Mouse (Mus musculus) intestine, postnatal 0 days (tissue): Measurements from ENCODE around the gene Lmnb2. TPM values are rescaled to one million over a fixed set of nuclear protein-coding genes. Genes with fewer than 3 reads are reported as not detected.

ENCODE experiments used
- ATAC-seq: fragments of 200-750 bp; cut with Nextera tagmentation; 2 replicates; pipeline ENCODE4 v1.8.0; 2017; ENCODE audit warnings: mild to moderate bottlenecking, moderate TSS enrichment, moderate library complexity
- H3K27ac ChIP-seq: fragments of 300-500 bp; sonication (generic); 2 replicates; pipeline ENCODE4 v1.5.1; 2014; ENCODE audit warnings: mild to moderate bottlenecking, low read depth, low read length, moderate library complexity
- H3K27me3 ChIP-seq: fragments of 300-500 bp; sonication (generic); replicated peaks from 2 replicates; pipeline ENCODE4 v1.6.1; 2014; ENCODE audit warnings: low read length, mixed read lengths; ENCODE audit not compliant: control insufficient read depth, insufficient read depth
- H3K36me3 ChIP-seq: fragments of 300-500 bp; sonication (generic); 2 replicates; pipeline ENCODE4 v1.6.1; 2014; ENCODE audit warnings: mild to moderate bottlenecking, moderate library complexity; ENCODE audit not compliant: control insufficient read depth, insufficient read depth
- H3K4me1 ChIP-seq: fragments of 300-500 bp; sonication (generic); replicated peaks from 2 replicates; pipeline ENCODE4 v1.6.1; 2014; ENCODE audit warnings: antibody characterized with exemption, low read length, mixed read lengths; ENCODE audit not compliant: control insufficient read depth, insufficient read depth
- H3K4me2 ChIP-seq: fragments of 300-500 bp; sonication (generic); replicated peaks from 2 replicates; pipeline ENCODE4 v1.6.1; 2014; ENCODE audit warnings: low read depth, mild to moderate bottlenecking, moderate library complexity
- H3K4me3 ChIP-seq: fragments of 300-500 bp; sonication (generic); 2 replicates; pipeline ENCODE4 v1.5.1; 2014; ENCODE audit warnings: low read depth, low read length
- H3K9ac ChIP-seq: fragments of 300-500 bp; sonication (generic); 2 replicates; pipeline ENCODE4 v1.6.1; 2014; ENCODE audit warnings: mild to moderate bottlenecking, low read depth, low read length
- H3K9me3 ChIP-seq: fragments of 300-500 bp; sonication (generic); 2 replicates; pipeline ENCODE4 v1.6.1; 2016; ENCODE audit warnings: mixed run types; ENCODE audit not compliant: control insufficient read depth
- CTCF ChIP-seq: sonication (generic); IDR thresholded peaks from 2 replicates; pipeline ENCODE4 v1.5.1; 2016; ENCODE audit warnings: low read depth, mild to moderate bottlenecking, control low read depth, antibody characterized with exemption, moderate library complexity
- WGBS: fragments of 180-500 bp; shearing (Covaris S2); extraction: QIAGEN DNeasy Blood & Tissue Kit; methylation state at CpG from one replicate; pipeline ENCODE4 v1.1.7; 2014; 5-methylcytosine and 5-hydroxymethylcytosine counted together
- polyA plus RNA-seq: library from polyadenylated mRNA; unstranded; fragments of >200 nt; fragmentation: Nextera tagmentation; extraction: Ambion mirVana; gene quantifications from 2 replicates; pipeline ENCODE4 v1.2.1, GENCODE M21; 2015

Lmnb2 gene
- polyA plus RNA-seq = 12.5 and 12.9 TPM in 2 replicates

GRCm38 (mm10) chr10:80917779-80918434, at the start of gene Lmnb2:
Gene Lmnb2 (minus strand): TSS chr10:80918245.
- Histone ChIP-seq H3K4me1 (peaks cover 6% of the 10 kb centered on the region; the same call in 1 of the 2 replicates), H3K27ac (peak within 1 kb of the TSS; percentile 71), H3K27me3 (no peaks in the 10 kb centered on the region), H3K4me2 (peak within 1 kb of the TSS; percentile 93), H3K36me3 (no peaks in the 10 kb centered on the region; the same call in 1 of the 2 replicates), H3K4me3 (peak within 1 kb of the TSS; percentile 83), H3K9me3 (no peaks in the 10 kb centered on the region), H3K9ac (peak within 1 kb of the TSS; percentile 66)
- 0 out of 2 replicates have a peak, but pooled peaks have one; percentile 2 for ATAC-seq
- peak; percentile 31 for TF ChIP-seq CTCF
- WGBS = under 1% methylated on average over 61 of the region's 61 CpGs

- Histone ChIP-seq H3K4me2 (no peak overlapping the region), H3K27me3 (no peaks in the 10 kb centered on the region), H3K4me1 (peaks cover 10% of the 10 kb centered on the region; the same call in 1 of the 2 replicates), H3K9me3 (no peaks in the 10 kb centered on the region), H3K27ac (no peak overlapping the region), H3K36me3 (no peaks in the 10 kb centered on the region), H3K4me3 (no peak overlapping the region), H3K9ac (no peak overlapping the region)
- TF ChIP-seq CTCF = no peak
- ATAC-seq = no peak
- 40% methylated on average over 3 of the region's 3 CpGs for WGBS
Observed at GRCm38 (mm10) chr10:80967101-80967656, 49.1 kb upstream of the Lmnb2 start.

DNA sequence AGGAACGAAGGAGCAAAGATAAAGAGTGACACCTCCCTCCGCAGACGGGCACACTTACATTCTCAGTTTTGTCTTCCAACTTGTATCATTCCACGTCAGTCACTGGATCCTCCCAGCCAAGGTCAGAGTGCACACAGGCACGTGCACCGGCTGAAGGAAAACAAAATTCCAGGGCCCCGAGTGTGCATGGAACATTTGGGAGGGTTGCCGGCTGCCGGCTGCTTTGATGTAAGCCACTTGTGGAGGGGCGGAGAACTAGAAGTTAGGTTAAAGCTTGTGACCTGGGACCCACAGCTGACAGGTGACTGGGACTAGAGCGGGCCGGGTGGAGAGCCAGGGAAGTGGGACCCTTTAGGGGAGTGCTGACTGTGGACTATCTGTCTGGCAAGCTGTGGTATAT, 48.3 kb upstream of the Lmnb2 start:
- Histone ChIP-seq H3K4me3 (no peak overlapping the region), H3K9me3 (no peaks in the 10 kb centered on the region), H3K36me3 (no peaks in the 10 kb centered on the region), H3K27ac (no peak overlapping the region), H3K9ac (no peak overlapping the region), H3K4me1 (0 out of 2 replicates have a peak, but pooled peaks cover 3% of the 10 kb centered on the region), H3K4me2 (no peak overlapping the region), H3K27me3 (no peaks in the 10 kb centered on the region)
- no peak for ATAC-seq
- no peak for TF ChIP-seq CTCF
- 32% methylated on average over 12 of the region's 12 CpGs for WGBS

DNA sequence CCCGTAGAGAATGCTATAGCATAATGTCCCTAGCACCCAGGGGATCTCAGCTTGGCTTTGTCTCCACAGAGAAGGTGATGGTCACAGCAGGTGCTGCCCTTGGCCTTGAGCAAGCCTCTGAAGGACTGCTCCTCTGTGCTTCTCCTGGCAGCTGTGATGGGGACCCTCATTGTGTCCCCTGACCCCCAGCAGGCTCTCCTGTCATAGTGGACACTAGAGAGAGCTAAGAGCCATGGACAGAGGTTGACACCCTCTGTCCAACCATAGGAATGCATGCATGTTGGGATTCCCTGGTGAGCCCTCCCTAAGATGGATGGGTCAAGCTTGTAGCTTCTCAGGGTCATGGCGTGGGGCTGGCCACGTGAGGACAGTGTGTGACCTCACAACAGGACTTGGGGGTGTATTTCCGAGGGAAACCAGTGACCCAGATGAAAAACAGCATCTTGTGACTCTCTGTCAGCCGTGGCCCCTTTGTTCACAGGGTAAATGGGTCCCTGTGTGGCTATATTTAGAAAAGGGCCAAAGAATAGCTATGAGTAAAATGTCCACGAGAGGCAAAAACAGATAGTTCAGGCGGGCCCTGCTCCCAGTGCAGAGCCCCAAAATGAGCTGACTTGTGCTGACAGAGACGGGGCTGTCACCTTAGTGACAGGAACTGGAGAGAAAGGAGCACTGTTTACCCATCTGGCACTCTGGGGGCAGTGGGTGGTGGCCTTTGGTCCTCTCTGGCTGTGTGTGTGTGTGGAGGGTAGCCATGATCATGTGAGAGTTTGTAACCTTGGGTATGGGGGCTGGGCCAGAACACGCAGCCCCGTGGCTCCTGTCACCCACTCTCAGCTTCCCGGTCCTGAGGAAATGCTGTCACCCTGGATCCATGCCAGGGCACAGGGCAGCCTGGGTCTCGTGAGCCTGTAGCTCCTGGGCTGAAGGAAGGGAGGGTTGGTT, 45.3 kb upstream of the Lmnb2 start:
- no peaks in the 10 kb centered on the region for H3K36me3 ChIP-seq

GRCm38 (mm10) chr10:80962585-80962984, 44.5 kb upstream of the Lmnb2 start:
- ATAC-seq = no peak
- Histone ChIP-seq H3K4me3 (no peak overlapping the region), H3K4me1 (0 out of 2 replicates have a peak, but pooled peaks cover 3% of the 10 kb centered on the region), H3K27me3 (no peaks in the 10 kb centered on the region), H3K36me3 (no peaks in the 10 kb centered on the region), H3K9ac (no peak overlapping the region), H3K9me3 (no peaks in the 10 kb centered on the region), H3K27ac (no peak overlapping the region), H3K4me2 (no peak overlapping the region)
- no peak for TF ChIP-seq CTCF
- 48% methylated on average over 5 of the region's 5 CpGs for WGBS

More for the DNA sequence above, 45.3 kb upstream of the Lmnb2 start:
- Histone ChIP-seq H3K4me1 (0 out of 2 replicates have a peak, but pooled peaks cover 3% of the 10 kb centered on the region), H3K9ac (no peak overlapping the region), H3K27me3 (no peaks in the 10 kb centered on the region), H3K27ac (no peak overlapping the region), H3K4me3 (no peak overlapping the region), H3K9me3 (no peaks in the 10 kb centered on the region), H3K4me2 (no peak overlapping the region)
- TF ChIP-seq CTCF = 0 out of 2 replicates have a peak, but pooled peaks have one; percentile 6
- no peak for ATAC-seq
- 55% methylated on average over 12 of the region's 12 CpGs for WGBS
